Mouse (Mus musculus) lung, adult 2 months (tissue): ENCODE measurements at regions not wholly inside any gene's neighbourhood (a gene's known extent, or its start where the extent isn't known, plus 50 kb on each side); places are given as distances from the start of the nearest gene placed in this dataset.

ENCODE experiments used
- CTCF ChIP-seq: fragments of 200-500 bp; IDR thresholded peaks from 2 replicates; pipeline ENCODE4 v1.5.1; 2011; ENCODE audit warnings: mild to moderate bottlenecking, low read length, control low read depth; ENCODE audit not compliant: insufficient read depth
- POLR2A ChIP-seq: fragments of 200-500 bp; IDR thresholded peaks from 2 replicates; pipeline ENCODE4 v1.6.1; 2011; ENCODE audit warnings: low read depth, mild to moderate bottlenecking, control low read depth, low read length, borderline replicate concordance; ENCODE audit errors: extremely low read depth

DNA sequence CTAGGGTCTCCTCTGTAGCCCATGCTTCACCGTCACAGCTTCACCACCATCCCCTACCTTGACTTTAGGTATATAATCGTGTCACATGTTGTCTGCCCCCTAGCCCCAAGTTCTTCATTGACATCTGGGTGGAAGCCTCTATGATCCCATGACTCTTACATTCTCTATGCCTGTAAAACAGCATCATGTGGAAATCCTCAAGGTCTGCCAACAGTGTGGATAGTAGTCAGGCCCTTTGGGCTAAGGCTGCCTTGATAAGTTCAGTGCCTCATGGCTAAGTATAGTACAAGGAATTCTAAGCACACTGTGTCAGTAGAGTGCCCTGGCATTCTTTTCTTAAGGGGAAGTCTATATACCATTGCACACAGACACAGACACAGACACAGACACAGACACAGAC, 496.2 kb downstream of the Tbc1d22a start:
- TF ChIP-seq POLR2A: no peak
- TF ChIP-seq CTCF: no peak
